Mouse (Mus musculus) lung, postnatal 14 days (tissue): ENCODE data around the gene Ehbp1l1.

Experiments used
- DNase-seq: peaks from one replicate; pipeline ENCODE4 v3.0.0; 2021

Ehbp1l1 gene

DNA sequence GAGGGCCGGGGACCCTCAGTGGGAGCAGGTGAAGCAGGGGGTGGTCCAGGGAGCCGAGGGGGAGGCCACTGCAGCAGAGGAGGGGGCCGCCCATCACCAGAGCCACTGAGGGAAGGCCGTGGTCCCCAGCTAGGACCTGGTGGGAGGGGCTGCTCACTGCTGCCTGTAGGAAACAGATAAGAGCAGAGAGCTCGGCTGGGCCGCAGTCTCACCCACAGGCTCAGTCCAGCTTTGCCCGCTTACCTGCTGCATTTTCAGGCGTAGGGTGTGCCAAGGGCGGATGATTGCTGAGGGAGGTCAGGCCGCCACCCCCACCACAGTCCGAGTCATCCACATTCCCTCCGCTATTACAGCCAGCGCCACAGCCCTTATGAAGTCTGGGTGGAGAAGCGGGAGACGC, 60.7 kb downstream of the Ehbp1l1 start:
- no peak for DNase-seq

DNA sequence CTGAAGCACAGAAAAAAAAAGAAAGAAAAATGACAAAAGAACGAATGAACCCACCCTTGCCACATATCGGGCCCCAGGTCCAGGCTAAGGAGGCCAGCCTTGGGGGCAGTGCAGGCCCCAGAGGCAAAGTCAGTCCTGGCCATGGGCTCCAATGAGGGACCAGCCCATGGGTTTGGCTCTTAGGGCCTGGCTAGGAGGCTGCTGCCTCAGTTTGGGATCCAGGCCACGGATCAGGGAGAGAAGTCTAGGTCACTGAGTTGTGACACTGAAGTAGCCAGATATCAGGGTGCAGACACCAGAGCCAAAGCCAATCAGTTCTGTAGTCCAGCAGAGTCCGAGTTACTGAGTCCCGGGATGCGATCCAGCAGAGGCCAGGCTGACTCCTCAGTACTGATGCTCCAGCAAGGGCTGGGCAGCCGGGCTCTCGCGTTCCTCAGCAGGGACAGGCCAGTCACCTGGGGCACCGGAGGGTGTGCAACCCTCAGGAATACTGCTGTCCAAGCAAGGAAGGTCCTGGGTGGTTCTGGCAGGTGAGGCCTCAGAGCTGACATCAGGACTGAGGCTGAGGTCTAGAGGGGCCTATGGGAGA, 61.4 kb downstream of the Ehbp1l1 start:
- DNase-seq: no peak

DNA sequence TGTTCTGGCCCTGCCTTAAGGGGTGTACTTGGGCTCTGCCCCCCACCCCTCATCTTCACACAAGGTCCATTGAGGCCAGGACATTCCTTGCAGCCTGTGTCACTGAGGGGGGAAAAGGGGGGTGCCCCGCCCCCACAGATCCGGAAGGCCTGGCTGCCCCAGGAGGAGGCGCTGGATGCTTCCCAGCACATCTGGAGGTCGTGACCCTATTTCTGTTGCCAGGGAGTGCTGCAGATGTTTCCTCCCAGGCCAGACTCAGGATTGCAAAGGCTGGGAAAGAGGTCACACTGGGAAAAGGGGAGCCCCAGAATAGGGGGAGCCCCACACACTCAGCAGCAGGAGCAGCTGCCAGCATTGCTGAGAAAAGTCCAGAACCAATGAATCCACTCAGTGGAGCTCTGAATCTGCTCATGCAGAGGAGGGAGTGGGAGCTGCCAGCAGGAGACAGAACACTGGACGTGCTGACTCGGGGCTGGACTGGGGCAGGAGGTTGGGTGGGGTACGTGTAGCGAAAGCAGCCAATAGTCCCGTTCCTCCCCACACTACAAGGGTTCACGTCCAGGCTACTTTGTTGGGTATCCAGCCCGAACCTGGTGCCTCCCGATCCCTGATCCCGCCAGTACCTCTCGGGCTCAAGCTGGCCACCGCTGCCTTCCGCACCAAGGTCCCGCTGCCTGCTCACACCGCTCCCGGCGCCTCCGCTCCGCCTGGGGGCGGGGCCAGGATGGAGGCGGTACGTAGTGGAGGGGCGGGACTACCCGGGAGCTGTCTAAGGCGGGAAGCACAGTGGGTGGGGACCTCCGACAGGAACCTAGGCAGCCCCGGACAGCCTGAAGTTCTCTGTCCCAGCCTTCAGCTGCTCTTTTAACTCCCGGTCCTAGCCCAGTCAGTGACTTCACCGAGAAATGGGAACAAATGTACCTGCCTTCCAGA, 62.9 kb downstream of the Ehbp1l1 start, which contains the start of gene Sipa1:
Sipa1 (minus strand) TSS at position 727 of the 933 bp plus-strand sequence.
- peak; percentile 95 for DNase-seq

DNA sequence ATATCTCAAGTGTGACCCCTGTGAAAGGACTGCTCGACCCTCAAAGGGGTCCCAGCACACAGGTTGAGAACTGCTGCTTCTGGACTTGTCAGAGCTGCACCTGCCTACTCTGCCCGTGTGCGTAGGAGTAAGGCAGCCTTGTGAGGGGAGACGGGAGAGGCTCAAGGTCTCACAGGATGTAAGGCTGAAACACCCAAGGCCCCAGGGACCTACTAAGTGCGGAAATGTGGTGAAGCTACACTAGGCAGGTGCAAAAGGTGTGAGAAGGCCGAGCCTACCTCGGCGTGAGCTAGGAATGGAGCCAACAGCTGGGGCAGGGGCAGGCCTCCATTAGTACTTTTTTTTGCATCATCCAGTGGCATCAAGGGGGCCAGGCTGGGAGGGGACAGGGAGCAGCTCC, 63.8 kb downstream of the Ehbp1l1 start:
- DNase-seq: no peak

DNA sequence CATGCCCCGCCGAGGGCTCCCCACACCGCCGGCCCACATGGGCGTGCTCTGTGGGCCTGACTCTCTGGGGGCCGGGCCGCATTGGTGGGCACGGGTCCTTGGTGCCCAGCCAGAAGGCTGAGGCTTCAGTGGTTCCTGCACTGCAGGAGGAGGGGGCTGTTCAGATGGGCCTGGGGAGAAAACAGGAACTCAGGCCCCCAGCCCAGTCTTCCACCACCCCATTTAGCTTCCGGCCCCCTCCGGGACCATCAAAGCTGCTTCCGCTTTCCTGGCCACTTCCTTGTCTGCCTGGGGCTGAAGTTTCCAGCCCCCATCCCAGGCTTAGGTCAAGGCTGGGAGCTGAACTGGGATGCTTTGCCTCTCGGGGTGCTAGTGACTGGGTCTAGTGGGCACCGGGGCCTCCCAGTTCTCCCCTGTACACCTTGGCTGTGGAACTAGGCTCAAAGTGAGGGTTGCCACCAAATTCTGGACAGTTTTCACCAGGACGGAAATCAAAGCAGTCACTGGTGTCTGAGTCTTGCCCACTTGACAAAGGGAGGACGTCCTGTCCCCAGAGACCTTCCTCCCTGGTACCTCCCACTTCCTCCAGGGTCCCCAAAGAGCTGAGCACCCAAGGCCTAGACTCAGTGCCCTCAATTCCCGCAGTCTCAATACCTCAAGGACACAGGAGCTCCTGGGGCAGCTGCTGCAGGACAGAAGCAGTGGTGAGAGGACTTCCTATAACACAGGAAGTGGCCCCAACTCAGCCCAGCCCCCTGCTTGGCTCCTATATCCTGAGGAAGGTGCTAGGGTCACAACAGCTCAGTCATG, 65.0 kb downstream of the Ehbp1l1 start:
- peak; percentile 58 for DNase-seq
